In genomic region chr6:81768669-81769537, GRCm38 (mm10) we compare ENCODE assay signal across 9 mouse cellular contexts.
A peak's percentile ranks its signal among the peaks of the same experiment; 100 is the strongest.
DNase-seq lines count a peak whose midpoint lies in the region; ATAC-seq lines count a peak whose summit lies in the region.
"Had no signal": no experiment of that assay in that cellular context is flagged by ENCODE, and none has a peak within 500 bp of the region (broad histone marks: within the 10 kb centered on the region; RNA-seq: fewer than 3 reads in every experiment).

No protein-coding gene starts in this region.

- no peak overlapping the region for H3K4me3 ChIP-seq in forebrain, embryonic 13.5 days
- no peak overlapping the region for H3K4me3 ChIP-seq in midbrain, embryonic 12.5 days
- H3K4me3 ChIP-seq: embryonic facial prominence, embryonic 15.5 days; liver, embryonic 13.5 days had no signal

- H3K4me2 ChIP-seq in forebrain, embryonic 13.5 days, result no peak overlapping the region
- H3K4me2 ChIP-seq in midbrain, embryonic 12.5 days (replicated peaks), result no peak overlapping the region
- H3K4me2 ChIP-seq: embryonic facial prominence, embryonic 15.5 days; liver, embryonic 13.5 days had no signal

- DNase-seq in left cerebral cortex, adult 8-10 months (ENCODE audit: low spot score in 2 of 2), result peak; percentile 12 to 20
- no peak for DNase-seq in left cerebral cortex, adult 18-20 months (ENCODE audit: low spot score in 2 of 2)
- peak; percentile 38 for DNase-seq in adrenal gland, adult 8-10 months
- DNase-seq in spleen, postnatal 10 days (ENCODE audit: low spot score in 2 of 2), result no peak
- no peak for DNase-seq in thymus, postnatal 10 days (ENCODE audit: low spot score in 2 of 2)
- DNase-seq: liver, embryonic 13.5 days had no signal

- H3K27ac ChIP-seq in forebrain, embryonic 13.5 days, result no peak overlapping the region
- no peak overlapping the region for H3K27ac ChIP-seq in midbrain, embryonic 12.5 days (replicated peaks)
- H3K27ac ChIP-seq: embryonic facial prominence, embryonic 15.5 days; liver, embryonic 13.5 days had no signal

- no peaks in the 10 kb centered on the region for H3K27me3 ChIP-seq in forebrain, embryonic 13.5 days
- no peaks in the 10 kb centered on the region for H3K27me3 ChIP-seq in midbrain, embryonic 12.5 days
- H3K27me3 ChIP-seq: embryonic facial prominence, embryonic 15.5 days; liver, embryonic 13.5 days had no signal

- WGBS in forebrain, embryonic 13.5 days, result 59% methylated on average over 5 of the region's 5 CpGs
- 57% methylated on average over 5 of the region's 5 CpGs for WGBS in midbrain, embryonic 12.5 days

- H3K9me3 ChIP-seq in forebrain, embryonic 13.5 days (replicated peaks), result no peaks in the 10 kb centered on the region
- no peaks in the 10 kb centered on the region for H3K9me3 ChIP-seq in midbrain, embryonic 12.5 days
- H3K9me3 ChIP-seq: embryonic facial prominence, embryonic 15.5 days; liver, embryonic 13.5 days had no signal

- H3K9ac ChIP-seq in forebrain, embryonic 13.5 days, result no peak overlapping the region
- H3K9ac ChIP-seq in midbrain, embryonic 12.5 days (replicated peaks), result no peak overlapping the region
- H3K9ac ChIP-seq: embryonic facial prominence, embryonic 15.5 days; liver, embryonic 13.5 days had no signal

- H3K36me3 ChIP-seq in forebrain, embryonic 13.5 days (ENCODE audit: poor library complexity, severe bottlenecking), result no peaks in the 10 kb centered on the region
- H3K36me3 ChIP-seq in midbrain, embryonic 12.5 days, result no peaks in the 10 kb centered on the region
- H3K36me3 ChIP-seq: embryonic facial prominence, embryonic 15.5 days; liver, embryonic 13.5 days had no signal

- peak; percentile 81 for ATAC-seq in forebrain, embryonic 13.5 days
- peak; percentile 74 for ATAC-seq in midbrain, embryonic 12.5 days (ENCODE audit: low FRiP score, low read depth)

- H3K4me1 ChIP-seq in forebrain, embryonic 13.5 days, result 0 out of 2 replicates have a peak, but pooled peaks cover 5% of the 10 kb centered on the region
- H3K4me1 ChIP-seq in midbrain, embryonic 12.5 days, result no peaks in the 10 kb centered on the region
- H3K4me1 ChIP-seq: embryonic facial prominence, embryonic 15.5 days; liver, embryonic 13.5 days had no signal

Comparison
In these comparisons a context has a peak if more than half of its experiments do, and no peak if none do; other contexts are left out.
1. DNase-seq: peak in left cerebral cortex, adult 8-10 months (2 of 2) and adrenal gland, adult 8-10 months (single experiment); none in left cerebral cortex, adult 18-20 months (0 of 2), spleen, postnatal 10 days (0 of 2) and thymus, postnatal 10 days (0 of 2).